Mouse (Mus musculus): Measurements from ENCODE around the gene Prkca. TPM values are rescaled to one million over a fixed set of nuclear protein-coding genes. Genes with fewer than 3 reads are reported as not detected.

The Prkca gene
- 10 to 100 TPM; 16.4 to 20.1 (median 16.8) TPM for polyA plus RNA-seq (2017; shearing (Covaris generic))

DNA sequence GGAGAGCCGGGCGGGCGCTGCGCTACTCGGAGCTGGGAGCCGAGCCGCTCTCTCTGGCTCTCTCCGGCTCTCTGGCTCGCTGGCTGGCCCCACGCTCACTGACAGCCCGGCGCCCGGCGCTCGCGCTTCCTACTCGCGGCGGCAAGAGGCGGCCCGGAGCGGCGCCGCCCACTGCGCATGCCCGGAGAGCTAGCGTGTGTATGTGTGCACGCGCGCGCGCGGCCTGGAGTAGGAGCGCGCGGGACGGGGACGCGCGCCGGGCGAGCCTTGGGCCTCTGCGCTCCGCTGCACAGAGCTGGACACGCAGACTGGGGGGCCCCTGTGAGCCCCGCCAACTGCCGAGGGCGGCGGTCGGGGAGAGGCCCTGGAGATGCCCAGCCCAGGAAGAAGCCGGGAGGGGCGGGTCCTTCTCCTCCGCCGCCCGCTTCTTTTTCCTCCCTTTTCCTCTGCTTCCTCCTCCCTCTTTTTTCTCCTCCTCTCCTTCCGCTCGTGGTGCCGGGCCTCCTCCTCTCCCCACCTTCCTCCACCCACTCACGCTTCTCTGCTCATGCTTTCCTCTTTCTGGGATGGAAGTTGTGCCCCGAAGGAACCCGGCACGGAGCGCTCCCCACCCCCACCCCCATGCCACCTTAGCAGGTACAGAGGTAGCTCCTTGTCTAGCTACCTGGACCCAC lies at the start of gene Prkca:
Gene Prkca, minus strand, starts transcription at position 140 of the 674 bp plus-strand sequence.
- peak; percentile 65 for ATAC-seq

DNA sequence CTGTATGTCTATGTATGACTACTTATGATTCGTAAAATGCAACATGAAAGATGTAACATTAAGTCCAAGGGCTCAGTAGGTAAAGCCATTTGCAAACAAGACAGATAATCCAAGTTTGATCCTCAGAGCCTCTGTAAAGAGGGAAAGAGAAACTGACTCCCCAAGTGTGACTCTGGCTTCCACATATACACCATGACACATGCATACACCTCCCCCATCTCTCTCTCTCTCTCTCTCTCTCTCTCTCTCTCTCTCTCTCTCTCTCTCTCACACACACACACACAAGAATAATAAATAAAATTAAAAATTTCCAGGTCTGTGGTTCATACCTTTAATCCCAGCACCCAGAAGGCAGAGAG lies 41.9 kb upstream of the Prkca start:
- no peak for ATAC-seq

DNA sequence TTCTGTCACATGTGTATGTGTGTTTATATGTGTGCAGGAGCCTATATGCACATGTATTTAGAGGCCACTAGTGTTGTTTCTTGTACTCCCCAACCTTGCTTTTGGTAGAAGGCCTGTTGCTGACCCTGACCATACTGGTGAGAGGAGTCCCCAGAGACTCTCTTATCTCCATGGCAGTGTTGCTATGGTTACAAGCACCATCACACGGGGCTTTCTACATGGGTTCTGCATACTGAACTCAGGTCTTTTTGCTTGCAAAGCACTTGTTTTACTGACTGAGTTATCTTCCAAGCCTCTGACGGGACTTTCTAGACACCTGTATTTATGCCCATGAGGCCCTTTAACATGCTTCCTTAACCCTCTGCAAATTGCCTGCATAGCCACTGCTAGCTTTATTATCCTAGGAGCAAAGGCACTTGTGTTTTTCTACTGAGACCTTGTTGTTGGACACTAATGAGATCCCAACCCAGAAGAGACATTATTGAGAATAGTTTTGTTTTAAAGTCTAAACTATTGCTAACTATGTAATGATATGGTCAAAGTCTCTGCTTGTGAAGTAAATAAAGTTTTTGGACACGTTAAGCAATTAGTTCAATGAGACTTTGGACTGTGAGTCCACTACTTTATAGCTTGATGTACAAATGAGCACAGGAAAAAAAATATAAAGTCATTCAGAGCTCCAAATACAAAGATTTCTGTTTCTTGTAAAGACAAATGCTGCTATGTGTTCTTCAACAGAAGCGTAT lies 41.4 kb upstream of the Prkca start:
- ATAC-seq: no peak

DNA sequence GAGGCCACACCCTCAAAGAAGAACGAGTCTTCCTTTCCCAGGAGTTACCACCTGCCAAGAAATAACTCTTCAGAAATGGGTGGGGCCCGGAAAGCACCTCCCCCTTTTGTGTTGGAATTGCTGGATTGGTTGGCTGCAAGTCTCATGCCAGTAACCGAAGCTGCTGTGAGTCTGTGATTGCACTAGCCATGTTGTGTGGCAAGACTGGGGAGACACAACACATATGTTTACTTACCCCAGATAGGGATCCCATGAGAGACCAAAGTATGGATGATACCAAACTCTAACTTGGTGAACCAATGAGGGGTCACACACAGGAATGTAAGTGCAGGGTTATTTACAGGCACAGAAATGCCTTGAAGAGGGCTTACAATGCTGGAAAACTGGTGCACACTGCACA lies 38.9 kb upstream of the Prkca start:
- no peak for ATAC-seq

DNA sequence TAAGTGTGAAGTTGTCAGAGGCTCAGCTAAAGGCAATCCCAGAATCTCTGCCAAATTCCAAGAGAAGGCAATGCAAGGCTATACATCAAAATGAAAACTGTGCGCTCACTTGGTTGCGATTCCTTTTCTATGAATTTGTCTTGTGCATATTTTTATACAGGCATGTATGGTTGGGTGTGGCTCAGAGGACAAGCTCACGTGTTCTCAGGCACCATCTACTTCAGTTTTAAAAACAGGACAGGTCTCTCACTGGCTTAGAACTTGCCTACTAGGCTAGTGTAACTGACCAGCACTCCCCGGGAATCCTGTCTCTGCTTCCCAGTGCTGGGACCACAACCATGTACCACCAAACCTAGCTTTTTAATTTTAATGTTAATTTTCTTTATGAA lies 34.6 kb upstream of the Prkca start:
- ATAC-seq: no peak

DNA sequence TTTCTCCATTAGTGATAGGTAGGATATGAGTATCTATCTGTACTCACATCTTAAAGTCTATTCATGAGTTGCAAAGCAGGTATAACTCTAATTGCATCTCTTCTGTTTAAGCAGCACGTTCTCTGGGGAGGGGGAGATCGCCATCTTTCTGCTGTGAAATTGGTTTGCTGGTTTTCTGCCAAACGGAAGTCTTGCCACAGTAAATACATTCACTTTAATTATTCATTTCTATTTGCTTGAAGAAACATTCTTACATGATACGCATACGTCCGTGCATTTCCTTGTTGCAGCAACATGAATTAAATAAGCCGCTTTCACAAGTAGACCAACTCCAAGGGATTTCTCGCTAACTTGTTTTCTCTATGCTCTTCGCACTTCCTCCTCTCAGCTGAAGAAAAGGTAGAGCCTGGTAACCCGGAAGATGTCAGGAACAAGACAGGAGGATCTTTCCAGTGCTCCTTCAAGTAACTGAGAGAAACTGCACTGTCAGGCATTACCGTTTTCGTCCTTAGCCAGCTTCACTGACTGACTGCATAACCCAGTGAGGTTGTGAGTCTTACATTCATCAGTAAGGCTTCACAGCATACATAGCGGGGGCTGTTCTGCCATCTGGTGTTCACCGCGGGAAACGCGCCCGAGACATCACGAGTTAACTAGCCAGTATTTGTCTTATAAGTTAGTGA lies 34.1 kb upstream of the Prkca start:
- peak; percentile 93 for ATAC-seq

DNA sequence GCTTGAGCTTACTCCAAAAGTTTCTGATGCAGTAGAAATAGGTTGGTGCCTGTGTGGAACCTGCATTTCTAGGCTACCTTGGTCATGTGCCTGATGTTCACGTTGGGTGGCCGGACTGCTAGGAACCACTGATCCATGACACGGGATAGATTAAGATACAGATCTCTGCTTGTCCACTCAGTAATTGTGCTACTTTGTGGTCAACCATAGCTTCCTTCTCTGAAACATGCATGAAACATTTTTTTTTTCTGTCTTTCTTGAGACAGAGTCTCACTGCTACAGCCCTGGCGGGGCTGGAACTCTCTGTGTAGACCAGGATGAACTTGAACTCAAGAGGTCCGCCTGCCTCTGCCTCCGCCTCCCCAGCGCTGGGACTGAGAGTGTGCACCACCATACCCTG lies 33.1 kb upstream of the Prkca start:
- no peak for ATAC-seq

DNA sequence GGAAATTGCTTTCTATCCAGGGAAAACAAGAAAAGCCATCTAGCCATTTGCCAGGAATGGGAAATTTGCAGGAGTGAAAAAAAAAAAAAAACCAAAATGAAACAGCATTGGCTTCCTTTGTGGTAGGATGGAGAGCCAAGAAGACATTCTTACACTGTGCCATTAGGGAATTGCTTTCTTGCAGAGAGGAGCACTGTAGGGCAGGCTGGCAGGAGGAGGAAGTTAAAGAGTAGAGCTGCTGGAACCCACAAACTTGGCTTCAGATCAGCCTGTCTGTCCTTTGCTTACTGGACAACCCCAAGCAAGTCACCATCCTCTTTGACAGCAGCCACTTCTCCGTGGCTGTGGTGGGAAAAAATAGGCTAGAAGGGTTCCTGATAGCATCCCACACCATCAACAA lies 23.3 kb upstream of the Prkca start:
- no peak for ATAC-seq

DNA sequence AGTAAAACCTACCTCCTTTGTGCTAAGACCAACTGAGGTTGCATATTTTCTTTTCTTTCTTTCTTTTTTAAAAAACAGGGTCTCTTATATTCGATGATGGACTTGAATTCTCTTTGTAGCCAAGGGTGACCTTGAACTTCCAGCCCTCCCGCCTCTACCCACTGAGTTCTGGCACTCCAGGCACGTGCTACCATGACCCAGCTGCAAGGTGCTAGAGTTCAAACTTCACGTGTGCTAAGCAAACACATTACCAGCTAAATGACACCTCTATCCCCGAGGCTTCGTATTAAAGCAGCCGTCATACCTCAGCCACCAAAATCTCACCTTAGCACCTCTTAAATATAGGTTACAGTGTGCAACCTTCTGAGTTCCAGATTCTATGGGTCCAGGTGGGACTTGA lies 21.9 kb upstream of the Prkca start:
- no peak for ATAC-seq

DNA sequence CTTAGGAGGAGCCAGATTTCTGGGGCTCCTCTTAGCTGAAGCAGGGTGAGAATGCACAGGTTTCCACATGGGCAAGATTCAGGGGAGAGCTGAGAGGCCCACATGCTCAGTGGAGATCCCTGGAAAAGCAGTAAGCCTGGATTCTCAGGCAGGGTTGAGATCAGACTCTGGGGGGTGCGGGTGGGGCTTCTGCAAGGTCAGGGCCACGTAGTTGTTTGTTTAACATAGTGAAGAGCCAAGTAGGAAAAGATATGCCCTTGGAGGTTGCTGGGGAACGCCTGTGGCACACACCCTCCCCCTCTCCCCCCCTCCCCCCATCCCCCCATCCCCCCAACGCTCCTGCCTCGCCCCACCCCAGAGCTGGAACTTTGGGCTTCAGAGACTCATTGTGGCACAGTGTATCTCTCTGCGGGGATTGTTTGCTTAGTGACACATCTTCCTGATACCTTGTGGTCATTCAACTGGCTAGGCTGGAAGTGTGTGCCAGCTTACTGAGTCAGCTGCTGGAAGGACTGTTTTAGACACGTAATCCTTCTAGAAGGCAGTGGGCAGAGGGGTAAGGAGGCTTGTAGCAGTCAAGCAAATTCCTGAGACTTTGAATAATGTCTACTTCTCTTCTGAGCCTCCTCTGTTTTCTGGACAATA lies 21.3 kb upstream of the Prkca start:
- ATAC-seq: no peak

DNA sequence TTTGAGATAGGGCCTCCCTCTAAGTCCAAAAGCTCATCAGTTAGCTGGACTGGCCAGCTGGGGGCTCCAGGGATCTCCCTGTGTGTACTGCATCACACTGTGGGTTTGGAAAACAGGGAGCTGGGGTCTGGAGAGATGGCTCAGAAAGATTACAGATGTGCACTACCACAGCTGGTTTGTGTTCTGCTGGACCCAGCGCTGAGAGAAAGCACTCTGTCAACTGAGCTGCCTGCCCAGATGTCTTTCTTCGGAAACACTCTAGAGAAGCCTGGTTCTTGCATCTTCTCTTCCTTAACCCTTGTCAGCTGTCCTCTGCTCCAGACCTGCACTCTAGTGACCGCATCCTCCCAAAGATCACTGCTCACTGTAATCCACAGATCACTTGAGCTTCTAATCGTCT lies 20.3 kb upstream of the Prkca start:
- no peak for ATAC-seq

DNA sequence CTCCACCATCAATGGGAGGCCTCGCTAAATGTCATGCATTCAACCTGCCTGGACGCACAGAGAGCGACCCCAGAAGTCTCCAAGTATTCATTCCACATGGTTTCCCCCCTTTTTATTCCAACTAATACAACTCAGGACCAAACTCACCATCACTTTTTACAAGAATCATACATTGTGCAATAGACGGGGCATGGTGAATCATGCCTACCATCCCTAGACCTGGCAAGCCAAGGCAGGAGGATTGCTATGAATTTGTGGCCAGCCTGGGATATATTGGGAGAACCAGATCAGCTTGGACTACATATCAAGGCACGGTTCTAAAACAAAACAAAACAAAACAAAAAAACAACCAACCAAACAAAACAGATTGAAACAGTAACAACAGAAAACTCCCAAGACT lies 19.2 kb upstream of the Prkca start:
- no peak for ATAC-seq

DNA sequence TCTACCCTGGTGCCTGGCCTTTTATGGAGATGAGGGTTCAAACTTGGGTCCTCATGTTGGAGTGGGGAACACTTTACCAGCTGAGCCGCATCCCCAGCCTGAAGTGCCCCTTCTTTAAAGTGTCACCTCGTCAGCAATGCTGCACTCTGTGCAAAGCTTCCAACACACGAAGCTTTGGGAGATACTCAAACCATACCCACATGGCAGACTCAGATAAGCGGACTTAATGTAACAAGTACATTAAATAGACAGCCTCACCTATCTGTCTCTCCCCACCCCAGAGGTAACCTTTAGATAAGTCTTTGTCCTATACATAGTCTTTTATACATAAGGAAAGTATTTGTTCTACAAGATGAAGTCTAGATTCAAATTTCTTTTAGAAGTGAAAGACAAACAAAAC lies 17.3 kb upstream of the Prkca start:
- ATAC-seq: no peak

DNA sequence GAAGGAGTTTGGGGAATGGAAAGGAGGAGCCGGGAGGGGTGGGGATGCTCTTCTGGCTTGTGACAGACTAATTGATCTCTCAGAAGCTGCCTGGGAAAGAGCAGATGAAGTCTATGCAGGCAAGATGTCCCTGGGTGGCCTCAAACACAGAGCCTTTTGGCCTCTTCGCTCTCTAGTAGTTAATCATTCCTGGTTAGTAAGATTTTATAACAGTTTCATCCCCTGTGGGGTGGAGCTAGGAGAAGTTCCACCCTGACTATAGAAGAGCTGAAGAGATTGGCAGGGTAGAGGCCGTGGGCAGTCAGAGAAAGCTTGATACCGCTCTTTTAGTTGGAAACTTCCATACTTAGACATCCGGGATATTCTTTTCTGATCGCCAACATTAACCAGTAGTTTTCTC lies 15.2 kb upstream of the Prkca start:
- no peak for ATAC-seq

DNA sequence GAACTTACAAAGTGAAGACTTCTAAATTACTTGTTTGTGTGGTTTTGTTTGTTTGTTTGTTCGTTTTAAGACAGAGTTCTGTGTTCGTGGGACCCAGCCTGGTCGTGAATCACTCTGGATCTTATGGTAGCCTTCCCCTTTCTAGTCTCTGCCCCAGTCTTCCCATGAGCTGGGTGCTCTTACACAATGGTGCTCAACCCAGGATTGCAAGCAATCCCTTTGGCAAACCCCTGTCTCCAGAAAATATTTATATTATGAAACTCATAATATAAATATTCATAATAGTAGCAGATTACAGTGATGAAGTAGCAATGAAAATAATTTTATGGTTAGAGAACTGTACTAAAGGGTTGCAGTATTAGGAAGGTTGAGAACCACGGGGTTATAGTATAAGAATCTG lies 12.3 kb upstream of the Prkca start:
- no peak for ATAC-seq

DNA sequence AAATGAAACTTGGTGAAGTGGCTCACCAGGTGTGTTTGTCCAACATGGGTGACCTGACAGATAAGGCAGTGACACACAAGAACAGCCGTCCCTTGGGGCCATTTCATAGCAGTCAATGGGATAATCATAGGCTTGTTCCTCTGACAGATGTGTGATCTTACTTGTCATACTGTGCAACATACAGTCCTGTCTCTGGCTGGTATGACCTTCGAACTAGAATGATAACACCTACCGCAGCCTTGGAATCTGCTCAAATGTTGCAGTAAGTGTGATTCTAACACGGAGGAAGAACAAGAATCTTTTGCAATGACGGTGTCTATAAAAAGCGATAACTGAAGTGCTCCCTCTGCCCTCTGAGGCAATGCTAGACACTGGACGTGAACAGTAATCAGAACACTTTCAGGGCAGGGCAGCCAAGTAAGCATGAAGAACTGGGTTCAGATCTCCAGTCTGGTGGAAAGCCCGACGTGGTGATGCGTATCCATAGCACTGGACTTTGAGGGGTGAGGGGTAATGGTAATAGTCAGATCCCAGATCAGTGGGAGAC lies 9.2 kb upstream of the Prkca start:
- ATAC-seq: no peak

DNA sequence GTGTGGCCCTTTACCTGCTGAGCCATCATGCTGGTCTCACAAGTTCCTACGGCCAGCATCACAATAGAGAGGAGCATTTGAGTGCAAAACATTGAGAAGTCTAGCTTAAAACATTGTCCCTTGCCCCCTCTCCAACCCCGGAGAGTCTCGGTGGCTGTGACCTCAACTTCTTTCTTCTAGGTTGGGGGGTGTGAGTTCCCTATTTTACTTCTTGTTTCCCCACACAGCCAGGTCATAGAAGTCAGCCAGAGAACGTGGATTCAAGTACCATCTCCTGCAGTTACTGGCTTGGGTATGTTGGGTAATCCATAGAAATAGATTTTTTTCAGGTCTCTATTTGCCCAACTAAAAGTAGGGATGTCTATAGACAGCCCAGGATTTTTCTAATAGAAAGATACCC lies 7.1 kb upstream of the Prkca start:
- ATAC-seq: no peak

DNA sequence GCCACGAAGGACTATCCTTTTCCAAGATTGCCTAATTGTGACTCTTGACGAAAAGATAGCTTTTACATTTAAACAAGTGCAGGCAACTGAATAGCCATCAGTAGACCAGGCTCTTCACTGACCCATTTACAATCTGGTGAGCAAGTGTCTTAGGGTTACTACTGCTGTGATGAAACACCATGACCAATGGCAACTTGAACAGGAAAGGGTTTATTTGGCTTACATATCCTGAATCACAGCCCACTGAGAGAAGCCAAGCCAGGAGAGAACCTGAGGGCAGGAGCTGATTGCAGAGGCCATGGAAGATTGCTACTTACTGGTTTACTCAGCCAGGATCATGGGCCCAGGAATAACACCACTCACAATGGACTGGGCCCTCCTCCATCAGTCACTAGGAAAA lies 1.6 kb upstream of the Prkca start:
- ATAC-seq: no peak

DNA sequence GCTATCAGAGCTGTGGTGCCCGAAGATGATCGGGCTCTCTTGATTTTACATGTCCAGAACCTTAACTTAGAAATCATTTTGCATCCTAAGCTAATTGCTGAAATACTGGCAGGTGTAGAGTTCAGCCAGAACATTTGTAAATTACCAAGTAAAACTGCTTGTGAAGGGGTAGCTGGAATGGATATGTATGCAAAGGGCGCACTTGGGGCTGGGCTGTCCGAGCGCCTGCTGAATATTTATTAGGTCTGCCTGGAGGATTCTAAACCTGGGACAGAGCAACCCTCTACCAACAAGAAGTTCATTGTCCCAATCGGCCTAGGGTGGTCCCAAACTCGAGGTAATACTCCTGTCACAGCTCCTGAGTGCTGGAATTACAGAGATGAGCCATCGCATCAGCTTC lies 1.0 kb upstream of the Prkca start:
- ATAC-seq: no peak

DNA sequence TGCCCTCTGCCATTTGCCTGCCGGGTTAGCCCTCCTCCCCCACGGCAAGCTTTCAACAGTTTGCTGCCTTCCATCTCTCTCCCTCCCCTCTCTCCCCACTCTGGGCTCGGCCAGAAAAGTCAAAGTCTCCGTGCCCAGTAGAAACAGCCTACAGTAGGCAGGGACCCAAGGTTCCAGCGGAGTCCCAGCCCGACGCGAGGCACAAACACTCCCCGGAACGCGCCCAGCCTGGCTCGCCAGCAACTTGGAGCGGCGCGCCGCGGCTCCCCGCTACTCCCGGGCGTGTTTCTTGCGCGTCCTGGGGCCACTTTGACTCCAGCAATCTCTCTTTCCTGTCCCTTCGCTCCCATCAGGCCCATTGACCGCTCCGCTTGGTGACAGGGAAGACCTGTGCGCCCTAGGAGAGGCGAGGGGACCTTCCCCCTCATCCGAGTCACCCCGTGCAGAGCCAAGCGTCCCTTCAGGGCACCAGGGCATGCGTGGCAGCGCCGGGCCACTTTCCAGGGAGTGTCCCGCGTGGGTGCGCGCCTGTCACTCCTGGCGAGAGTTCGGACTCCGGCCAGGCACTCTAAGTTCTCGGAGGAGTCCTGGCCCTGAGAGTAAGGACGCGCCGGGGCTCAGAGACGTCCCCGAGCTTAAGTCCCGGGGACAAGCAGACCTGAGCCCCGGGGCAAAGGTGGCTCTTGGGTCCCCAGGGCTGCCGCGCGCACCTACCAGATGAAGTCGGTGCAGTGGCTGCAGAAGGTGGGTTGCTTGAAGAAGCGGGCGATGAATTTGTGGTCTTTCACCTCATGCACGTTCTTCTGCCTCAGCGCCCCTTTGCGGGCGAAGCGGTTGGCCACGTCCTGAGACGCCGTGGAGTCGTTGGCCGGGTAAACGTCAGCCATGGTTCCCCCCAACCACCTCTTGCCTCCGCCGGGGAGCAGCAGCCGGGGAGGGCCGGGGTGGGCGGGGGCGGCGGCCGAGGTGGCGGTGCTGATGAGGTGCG lies 653 bp downstream of the Prkca start, which contains the start of gene Apoh:
Gene Apoh, plus strand, starts transcription at position 574 of the 988 bp plus-strand sequence.
- ATAC-seq: peak; percentile 26

DNA sequence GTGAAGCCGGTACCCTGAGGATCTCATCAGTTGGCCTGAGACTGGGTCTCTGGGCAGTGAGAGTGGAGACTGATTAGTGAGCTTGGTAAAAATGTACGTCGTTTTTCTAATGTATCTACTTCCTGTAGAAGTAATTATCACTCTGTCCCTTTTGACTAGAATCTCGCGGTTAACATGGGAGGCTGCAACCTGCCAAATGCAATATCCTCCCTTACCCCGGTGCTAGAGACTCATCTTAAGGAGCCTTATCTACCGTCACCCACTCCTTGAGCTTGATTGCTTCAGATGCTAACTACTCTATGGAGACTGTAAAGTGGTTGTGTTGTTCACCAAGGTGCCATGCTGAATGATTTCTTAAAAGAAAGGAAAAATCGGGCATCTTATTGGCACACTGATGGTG lies 1.9 kb downstream of the Prkca start:
- ATAC-seq: peak; percentile 49

DNA sequence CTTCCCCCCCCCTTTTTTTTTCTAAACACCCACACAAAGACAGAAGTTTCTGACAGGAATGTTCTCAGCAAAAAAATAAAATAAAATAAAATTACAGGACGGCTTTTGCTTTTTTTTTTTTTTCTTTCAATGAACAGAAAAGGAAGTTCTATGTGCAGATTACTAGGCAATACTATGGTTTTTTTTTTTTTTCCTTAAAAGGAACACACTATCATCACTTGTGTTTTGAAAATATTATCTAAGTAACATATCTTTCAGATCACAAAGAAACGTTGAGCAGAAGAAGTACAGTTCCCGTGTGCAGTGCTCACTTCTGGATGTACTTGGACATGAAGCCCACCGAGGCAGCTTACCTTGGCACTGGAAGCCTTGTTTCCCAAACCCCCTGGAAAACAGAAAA lies 3.4 kb downstream of the Prkca start:
- no peak for ATAC-seq

All from inflammation-experienced regulatory T-cells, adult 6 months (primary cell).